Mouse (Mus musculus) stomach, embryonic 15.5 days (tissue): ENCODE measurements around the gene Aifm1. TPM values are rescaled to one million over a fixed set of nuclear protein-coding genes. Genes with fewer than 3 reads are reported as not detected.
A peak's percentile ranks its signal among the peaks of the same experiment; 100 is the strongest.
"Not testable (repeated sequence)": the region's sequence is repeated elsewhere in the genome, so short reads cannot be mapped to it uniquely, and the experiment has no call there.

ENCODE experiments used
- ATAC-seq: fragments of 200-750 bp; cut with Nextera tagmentation; 2 replicates; pipeline ENCODE4 v1.8.0; 2017; ENCODE audit warnings: low read depth, moderate number of reproducible peaks, moderate TSS enrichment; ENCODE audit not compliant: insufficient read depth, low FRiP score
- H3K27ac ChIP-seq: fragments of 300-500 bp; sonication (generic); 2 replicates; pipeline ENCODE4 v1.5.1; 2015; ENCODE audit warnings: mild to moderate bottlenecking, inconsistent platforms
- H3K27me3 ChIP-seq: fragments of 300-500 bp; sonication (generic); replicated peaks from 2 replicates; pipeline ENCODE4 v1.6.1; 2015; ENCODE audit warnings: inconsistent platforms
- H3K36me3 ChIP-seq: fragments of 300-500 bp; sonication (generic); 2 replicates; pipeline ENCODE4 v1.6.1; 2015; ENCODE audit warnings: inconsistent platforms
- H3K4me1 ChIP-seq: fragments of 300-500 bp; sonication (generic); 2 replicates; pipeline ENCODE4 v1.6.1; 2015; ENCODE audit warnings: inconsistent platforms
- H3K4me2 ChIP-seq: fragments of 300-500 bp; sonication (generic); 2 replicates; pipeline ENCODE4 v1.6.1; 2015; ENCODE audit warnings: mild to moderate bottlenecking, inconsistent platforms
- H3K4me3 ChIP-seq: fragments of 300-500 bp; sonication (generic); replicated peaks from 2 replicates; pipeline ENCODE4 v1.5.1; 2015; ENCODE audit warnings: inconsistent platforms
- H3K9ac ChIP-seq: fragments of 300-500 bp; sonication (generic); 2 replicates; pipeline ENCODE4 v1.6.1; 2015; ENCODE audit warnings: inconsistent platforms
- H3K9me3 ChIP-seq: fragments of 300-500 bp; sonication (generic); 2 replicates; pipeline ENCODE4 v1.6.1; 2016; ENCODE audit warnings: inconsistent platforms
- WGBS: fragments of 180-500 bp; shearing (Covaris S2); methylation state at CpG from one replicate; pipeline ENCODE4 v1.1.7; 2015; 5-methylcytosine and 5-hydroxymethylcytosine counted together
- polyA plus RNA-seq: library from polyadenylated mRNA; unstranded; fragments of >200 nt; fragmentation: Nextera tagmentation; extraction: Ambion mirVana; gene quantifications from 2 replicates; pipeline ENCODE4 v1.2.1, GENCODE M21; 2015

Aifm1 gene
- polyA plus RNA-seq, 1 experiment from 2014 or later: 73.3 TPM

GRCm38 (mm10) chrX:48455018-48455417 is 58.3 kb downstream of the Aifm1 start:
- Histone ChIP-seq H3K4me1 (no peaks in the 10 kb centered on the region), H3K27ac (0 out of 2 replicates have a peak overlapping the region, but pooled peaks have one; percentile 68), H3K27me3 (no peaks in the 10 kb centered on the region), H3K9me3 (no peaks in the 10 kb centered on the region), H3K36me3 (no peaks in the 10 kb centered on the region), H3K4me2 (peak overlapping the region; percentile 62), H3K9ac (no peak overlapping the region), H3K4me3 (peak overlapping the region; percentile 59)
- no peak for ATAC-seq
- WGBS: 31% methylated on average over 9 of the region's 9 CpGs

DNA sequence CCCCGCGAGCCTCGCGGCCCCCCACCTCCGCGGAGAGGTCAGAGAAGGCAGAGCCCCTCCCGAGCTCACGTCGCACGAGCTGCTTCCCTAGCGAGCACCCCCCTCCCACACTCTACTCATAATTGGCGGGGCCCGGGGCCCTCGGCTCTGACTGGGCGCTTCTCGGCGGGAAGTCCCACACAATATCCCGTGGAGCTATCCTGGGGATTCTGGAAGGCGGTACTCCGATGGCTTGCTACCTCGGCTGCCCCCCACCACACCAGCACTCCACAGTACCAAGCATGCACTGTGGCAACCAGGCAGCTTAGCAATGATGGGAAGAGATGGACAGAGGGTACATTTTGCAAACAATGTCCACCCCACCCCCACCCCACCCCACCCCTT is 58.9 kb downstream of the Aifm1 start:
- H3K27ac ChIP-seq: peak overlapping the region; percentile 68
- ATAC-seq: peak; percentile 56
- H3K4me2 ChIP-seq: peak overlapping the region; percentile 62
- peak overlapping the region; percentile 59 for H3K4me3 ChIP-seq
- no peaks in the 10 kb centered on the region for H3K4me1 ChIP-seq
- WGBS: 16% methylated on average over 20 of the region's 21 CpGs
- H3K36me3 ChIP-seq: no peaks in the 10 kb centered on the region
- H3K9ac ChIP-seq: peak overlapping the region; percentile 9; the same call in 1 of the 2 replicates
- H3K27me3 ChIP-seq: no peaks in the 10 kb centered on the region
- H3K9me3 ChIP-seq: no peaks in the 10 kb centered on the region

- H3K4me1 ChIP-seq: no peaks in the 10 kb centered on the region
- H3K9me3 ChIP-seq: no peaks in the 10 kb centered on the region
- peak overlapping the region; percentile 59 for H3K4me3 ChIP-seq
- H3K4me2 ChIP-seq: peak overlapping the region; percentile 62
- peak overlapping the region; percentile 84 for H3K27ac ChIP-seq
- H3K36me3 ChIP-seq: no peaks in the 10 kb centered on the region
- peak; percentile 86 for ATAC-seq
- 23% methylated on average over 44 of the region's 91 CpGs for WGBS
- no peaks in the 10 kb centered on the region for H3K27me3 ChIP-seq
- H3K9ac ChIP-seq: peak overlapping the region; percentile 50
Measured at GRCm38 (mm10) chrX:48453736-48454494, 59.4 kb downstream of the Aifm1 start.

DNA sequence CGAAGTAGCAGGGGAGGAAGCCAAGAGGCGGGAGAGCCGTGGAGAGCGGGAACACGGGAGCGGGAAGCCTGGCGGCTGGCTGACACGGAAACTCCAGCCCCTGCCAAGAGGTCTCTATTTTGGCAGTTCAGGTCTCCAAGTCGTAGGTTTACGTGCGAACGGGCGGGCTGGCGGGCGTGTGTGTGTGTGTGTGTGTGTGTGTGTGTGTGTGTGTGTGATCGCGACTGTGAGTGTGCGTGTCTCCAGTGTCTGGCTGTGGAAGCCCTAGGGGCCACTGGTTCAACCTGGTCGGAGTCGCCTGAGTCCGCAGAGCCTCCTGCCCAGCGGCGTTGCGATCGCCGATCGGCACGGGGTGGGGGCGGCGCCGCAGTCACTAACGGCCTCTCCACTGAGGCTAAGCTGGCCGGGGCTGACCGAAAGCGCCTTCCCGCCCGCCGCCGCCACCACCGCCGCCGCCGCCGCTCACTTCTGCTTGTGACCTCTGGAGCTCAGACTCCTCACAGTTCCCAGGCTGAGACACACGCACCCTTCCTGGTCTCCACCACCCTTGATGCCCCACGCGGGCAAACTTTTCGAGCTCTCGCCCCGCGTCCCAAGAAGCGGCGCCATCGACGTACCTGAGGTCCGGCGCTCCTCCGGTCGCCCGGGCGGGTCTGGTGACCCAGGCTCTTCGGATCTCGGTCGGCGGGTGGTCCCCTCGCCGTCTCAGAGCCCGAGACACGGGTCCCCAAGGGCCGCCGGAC is 60.3 kb downstream of the Aifm1 start:
- Histone ChIP-seq H3K27ac (peak overlapping the region; percentile 84), H3K9me3 (no peaks in the 10 kb centered on the region), H3K36me3 (no peaks in the 10 kb centered on the region), H3K9ac (peak overlapping the region; percentile 50), H3K27me3 (no peaks in the 10 kb centered on the region), H3K4me1 (no peaks in the 10 kb centered on the region), H3K4me3 (peak overlapping the region; percentile 59), H3K4me2 (peak overlapping the region; percentile 62)
- peak; percentile 17; the same call in 1 of the 2 replicates for ATAC-seq
- WGBS: 19% methylated on average over 69 of the region's 71 CpGs

GRCm38 (mm10) chrX:48452231-48452890 is 61.0 kb downstream of the Aifm1 start:
- WGBS: 30% methylated on average over 9 of the region's 9 CpGs

DNA sequence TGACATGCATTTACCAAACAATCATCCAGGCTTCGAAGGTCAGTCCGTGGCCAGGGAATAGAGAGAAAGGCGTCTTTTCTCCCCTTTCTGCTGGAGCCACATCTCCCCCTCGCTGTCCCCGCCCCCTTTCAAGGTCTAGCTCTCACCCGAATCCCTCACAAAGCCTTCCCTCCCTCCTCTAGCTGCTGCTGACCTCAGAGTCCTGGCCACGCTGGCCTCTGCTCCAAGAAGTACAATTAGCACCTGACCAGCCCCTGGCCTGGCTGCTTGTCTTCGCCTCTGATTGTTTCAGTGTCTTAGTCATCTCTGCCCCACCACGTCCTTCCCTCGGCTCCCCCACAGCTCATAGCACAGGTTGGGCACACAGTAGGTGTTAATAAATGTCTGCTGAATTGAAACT is 63.7 kb downstream of the Aifm1 start:
- H3K36me3 ChIP-seq: no peaks in the 10 kb centered on the region
- WGBS: 46% methylated on average over 10 of the region's 10 CpGs
- no peak for ATAC-seq
- H3K9me3 ChIP-seq: no peaks in the 10 kb centered on the region
- peak overlapping the region; percentile 23; the same call in 1 of the 2 replicates for H3K4me2 ChIP-seq
- no peaks in the 10 kb centered on the region for H3K27me3 ChIP-seq
- H3K4me3 ChIP-seq: no peak overlapping the region
- H3K4me1 ChIP-seq: no peaks in the 10 kb centered on the region
- no peak overlapping the region for H3K9ac ChIP-seq
- no peak overlapping the region for H3K27ac ChIP-seq

More at GRCm38 (mm10) chrX:48452231-48452890, 61.0 kb downstream of the Aifm1 start:
- Histone ChIP-seq H3K4me3 (peak overlapping the region; percentile 59), H3K27ac (peak overlapping the region; percentile 84; the same call in 1 of the 2 replicates), H3K9me3 (no peaks in the 10 kb centered on the region), H3K27me3 (no peaks in the 10 kb centered on the region), H3K9ac (no peak overlapping the region), H3K4me1 (no peaks in the 10 kb centered on the region), H3K36me3 (no peaks in the 10 kb centered on the region), H3K4me2 (peak overlapping the region; percentile 62)
- no peak for ATAC-seq

DNA sequence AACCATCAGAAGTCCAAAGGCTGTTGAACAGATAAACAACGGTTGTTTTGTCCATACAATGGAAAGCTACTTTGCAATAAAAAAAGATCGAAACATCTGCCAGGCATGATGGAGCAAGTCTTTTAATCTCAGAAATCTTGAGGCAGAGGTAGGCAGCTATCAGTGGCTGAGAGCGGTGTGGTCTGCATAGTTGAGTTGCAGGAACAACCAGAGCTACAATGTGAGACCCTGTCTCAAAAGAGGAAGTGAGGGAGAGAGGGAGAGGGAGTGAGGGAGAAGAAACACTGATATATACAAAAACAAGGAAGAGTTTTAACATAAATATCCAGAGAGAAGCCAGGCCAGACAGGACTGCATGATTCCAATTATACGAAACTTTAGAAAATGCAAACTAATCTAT is 68.7 kb downstream of the Aifm1 start:
- H3K27ac ChIP-seq: no peak overlapping the region
- H3K9ac ChIP-seq: no peak overlapping the region
- no peaks in the 10 kb centered on the region for H3K9me3 ChIP-seq
- H3K36me3 ChIP-seq: no peaks in the 10 kb centered on the region
- ATAC-seq: no peak
- no peaks in the 10 kb centered on the region for H3K4me1 ChIP-seq
- H3K4me3 ChIP-seq: no peak overlapping the region
- H3K4me2 ChIP-seq: no peak overlapping the region
- WGBS: 67% methylated on average over 4 of the region's 4 CpGs
- no peaks in the 10 kb centered on the region for H3K27me3 ChIP-seq

GRCm38 (mm10) chrX:48441954-48442353 is 71.4 kb downstream of the Aifm1 start:
- ATAC-seq: no peak
- Histone ChIP-seq H3K36me3 (no peaks in the 10 kb centered on the region), H3K9me3 (no peaks in the 10 kb centered on the region), H3K27me3 (no peaks in the 10 kb centered on the region), H3K27ac (no peak overlapping the region), H3K4me1 (no peaks in the 10 kb centered on the region), H3K4me2 (no peak overlapping the region), H3K4me3 (no peak overlapping the region), H3K9ac (no peak overlapping the region)
- WGBS: 63% methylated on average over 7 of the region's 7 CpGs

- H3K4me2 ChIP-seq: no peak overlapping the region
- no peaks in the 10 kb centered on the region for H3K4me1 ChIP-seq
- no peaks in the 10 kb centered on the region for H3K27me3 ChIP-seq
- ATAC-seq: no peak
- H3K9ac ChIP-seq: no peak overlapping the region
- WGBS: 84% methylated on average over 6 of the region's 6 CpGs
- no peak overlapping the region for H3K27ac ChIP-seq
- H3K4me3 ChIP-seq: no peak overlapping the region
- no peaks in the 10 kb centered on the region for H3K36me3 ChIP-seq
- no peaks in the 10 kb centered on the region for H3K9me3 ChIP-seq
Measured at GRCm38 (mm10) chrX:48441548-48441947, 71.8 kb downstream of the Aifm1 start.

- 0 out of 2 replicates have a peak overlapping the region, but pooled peaks have one; percentile 7 for H3K27ac ChIP-seq
- H3K4me1 ChIP-seq: no peaks in the 10 kb centered on the region
- no peaks in the 10 kb centered on the region for H3K9me3 ChIP-seq
- peak; percentile 69; the same call in 1 of the 2 replicates for ATAC-seq
- no peak overlapping the region for H3K9ac ChIP-seq
- no peak overlapping the region for H3K4me3 ChIP-seq
- H3K4me2 ChIP-seq: no peak overlapping the region
- WGBS: 43% methylated on average over 4 of the region's 4 CpGs
- no peaks in the 10 kb centered on the region for H3K27me3 ChIP-seq
- no peaks in the 10 kb centered on the region for H3K36me3 ChIP-seq
Measured at GRCm38 (mm10) chrX:48439036-48439435, 74.3 kb downstream of the Aifm1 start.

- ATAC-seq, H3K27ac ChIP-seq, H3K9ac ChIP-seq, H3K36me3 ChIP-seq, H3K4me2 ChIP-seq, H3K27me3 ChIP-seq, H3K4me1 ChIP-seq, H3K9me3 ChIP-seq, H3K4me3 ChIP-seq: not testable (repeated sequence)
- WGBS: 80% methylated on average over 7 of the region's 7 CpGs
Measured at GRCm38 (mm10) chrX:48436082-48436481, 77.3 kb downstream of the Aifm1 start.
